Mouse (Mus musculus): ENCODE measurements at regions not wholly inside any gene's neighbourhood (a gene's known extent, or its start where the extent isn't known, plus 50 kb on each side); places are given as distances from the start of the nearest gene placed in this dataset.

- Histone ChIP-seq H3K9me3 (replicated peaks) (peaks cover 73% of the 10 kb centered on the region), H3K27me3 (ENCODE audit: insufficient read depth, low read length) (no peaks in the 10 kb centered on the region), H3K4me1 (ENCODE audit: insufficient read depth, low read depth, low read length) (no peaks in the 10 kb centered on the region), H3K36me3 (replicated peaks) (no peaks in the 10 kb centered on the region), H3K4me3 (ENCODE audit: low read depth, low read length) (no peak overlapping the region)
- DNase-seq (ENCODE audit: low spot score) (no peak), ATAC-seq (ENCODE audit: extremely low read depth, insufficient number of reproducible peaks, low FRiP score, poor library complexity, severe bottlenecking) (no peak)
- TF ChIP-seq CTCF (IDR thresholded peaks at IDR 0.05; ENCODE audit: low read depth, low read length): no peak
- TF ChIP-seq TAL1 (conservative IDR thresholded peaks at IDR 0.05; ENCODE audit: low read depth, low read length): no peak
- no peak for TF ChIP-seq GATA2 (IDR thresholded peaks at IDR 0.05; ENCODE audit: borderline replicate concordance, low read depth, low read length)
- no peak for TF ChIP-seq POLR2AphosphoS5 (IDR thresholded peaks at IDR 0.05; ENCODE audit: insufficient replicate concordance, low read depth, low read length)
Observed at GRCm38 (mm10) chr1:182690323-182690722, 58.7 kb downstream of the Ccdc185 start.

GRCm38 (mm10) chr1:182689741-182690140, 59.2 kb downstream of the Ccdc185 start:
- Histone ChIP-seq H3K4me3 (ENCODE audit: low read depth, low read length) (no peak overlapping the region), H3K4me1 (ENCODE audit: insufficient read depth, low read depth, low read length) (no peaks in the 10 kb centered on the region), H3K27me3 (ENCODE audit: insufficient read depth, low read length) (no peaks in the 10 kb centered on the region), H3K9me3 (replicated peaks) (peaks cover 74% of the 10 kb centered on the region), H3K36me3 (replicated peaks) (no peaks in the 10 kb centered on the region)
- no peak for ATAC-seq (ENCODE audit: extremely low read depth, insufficient number of reproducible peaks, low FRiP score, poor library complexity, severe bottlenecking)
- no peak for DNase-seq (ENCODE audit: low spot score)
- TF ChIP-seq GATA2 (IDR thresholded peaks at IDR 0.05; ENCODE audit: borderline replicate concordance, low read depth, low read length): no peak
- TF ChIP-seq POLR2AphosphoS5 (IDR thresholded peaks at IDR 0.05; ENCODE audit: insufficient replicate concordance, low read depth, low read length): no peak
- no peak for TF ChIP-seq TAL1 (conservative IDR thresholded peaks at IDR 0.05; ENCODE audit: low read depth, low read length)
- TF ChIP-seq GATA1 (IDR thresholded peaks at IDR 0.05; ENCODE audit: borderline replicate concordance, low read length): no peak
- no peak for TF ChIP-seq CTCF (IDR thresholded peaks at IDR 0.05; ENCODE audit: low read depth, low read length)

- no peaks in the 10 kb centered on the region for H3K36me3 ChIP-seq (replicated peaks)
- peaks cover 84% of the 10 kb centered on the region for H3K9me3 ChIP-seq (replicated peaks)
- H3K4me1 ChIP-seq (ENCODE audit: insufficient read depth, low read depth, low read length): no peaks in the 10 kb centered on the region
- H3K27me3 ChIP-seq (ENCODE audit: insufficient read depth, low read length): no peaks in the 10 kb centered on the region
- no peak overlapping the region for H3K4me3 ChIP-seq (ENCODE audit: low read depth, low read length)
- DNase-seq (ENCODE audit: low spot score) (no peak), ATAC-seq (ENCODE audit: extremely low read depth, insufficient number of reproducible peaks, low FRiP score, poor library complexity, severe bottlenecking) (no peak)
- no peak for TF ChIP-seq GATA1 (IDR thresholded peaks at IDR 0.05; ENCODE audit: borderline replicate concordance, low read length)
- no peak for TF ChIP-seq TAL1 (conservative IDR thresholded peaks at IDR 0.05; ENCODE audit: low read depth, low read length)
- TF ChIP-seq POLR2AphosphoS5 (IDR thresholded peaks at IDR 0.05; ENCODE audit: insufficient replicate concordance, low read depth, low read length): no peak
- no peak for TF ChIP-seq CTCF (IDR thresholded peaks at IDR 0.05; ENCODE audit: low read depth, low read length)
Observed at GRCm38 (mm10) chr1:182687146-182687545, 61.8 kb downstream of the Ccdc185 start.

GRCm38 (mm10) chr1:182686231-182686630, 62.7 kb downstream of the Ccdc185 start:
- ATAC-seq (ENCODE audit: extremely low read depth, insufficient number of reproducible peaks, low FRiP score, poor library complexity, severe bottlenecking) (no peak), DNase-seq (ENCODE audit: low spot score) (no peak)
- Histone ChIP-seq H3K27me3 (ENCODE audit: insufficient read depth, low read length) (no peaks in the 10 kb centered on the region), H3K36me3 (replicated peaks) (no peaks in the 10 kb centered on the region), H3K4me3 (ENCODE audit: low read depth, low read length) (no peak overlapping the region), H3K4me1 (ENCODE audit: insufficient read depth, low read depth, low read length) (no peaks in the 10 kb centered on the region), H3K9me3 (replicated peaks) (peaks cover 76% of the 10 kb centered on the region)
- TF ChIP-seq GATA1 (IDR thresholded peaks at IDR 0.05; ENCODE audit: borderline replicate concordance, low read length) (no peak), POLR2AphosphoS5 (IDR thresholded peaks at IDR 0.05; ENCODE audit: insufficient replicate concordance, low read depth, low read length) (no peak), TAL1 (conservative IDR thresholded peaks at IDR 0.05; ENCODE audit: low read depth, low read length) (no peak), CTCF (IDR thresholded peaks at IDR 0.05; ENCODE audit: low read depth, low read length) (no peak), GATA2 (IDR thresholded peaks at IDR 0.05; ENCODE audit: borderline replicate concordance, low read depth, low read length) (no peak)

- Histone ChIP-seq H3K4me3 (ENCODE audit: low read depth, low read length) (no peak overlapping the region), H3K36me3 (replicated peaks) (no peaks in the 10 kb centered on the region), H3K27me3 (ENCODE audit: insufficient read depth, low read length) (no peaks in the 10 kb centered on the region), H3K4me1 (ENCODE audit: insufficient read depth, low read depth, low read length) (no peaks in the 10 kb centered on the region), H3K9me3 (replicated peaks) (peaks cover 82% of the 10 kb centered on the region)
- no peak for DNase-seq (ENCODE audit: low spot score)
- no peak for TF ChIP-seq GATA2 (IDR thresholded peaks at IDR 0.05; ENCODE audit: borderline replicate concordance, low read depth, low read length)
- ATAC-seq (ENCODE audit: extremely low read depth, insufficient number of reproducible peaks, low FRiP score, poor library complexity, severe bottlenecking): no peak
Observed at GRCm38 (mm10) chr1:182682591-182683252, 66.3 kb downstream of the Ccdc185 start.

Data from G1E (cell line).